Mouse (Mus musculus) testis, adult 2 months (tissue): ENCODE measurements around the gene Cd2. TPM values are rescaled to one million over a fixed set of nuclear protein-coding genes. Genes with fewer than 3 reads are reported as not detected.

Experiments
- H3K27ac ChIP-seq: fragments of 200-500 bp; 2 replicates; pipeline ENCODE4 v1.5.1; 2012; ENCODE audit warnings: low read depth, low read length; ENCODE audit not compliant: control insufficient read depth, insufficient read depth
- H3K27me3 ChIP-seq: fragments of 200-500 bp; 2 replicates; pipeline ENCODE4 v1.6.1; 2012; ENCODE audit warnings: mild to moderate bottlenecking, low read length, moderate library complexity; ENCODE audit not compliant: control insufficient read depth, insufficient read depth
- H3K36me3 ChIP-seq: fragments of 200-500 bp; 2 replicates; pipeline ENCODE4 v1.6.1; 2012; ENCODE audit warnings: mild to moderate bottlenecking, low read length; ENCODE audit not compliant: control insufficient read depth, insufficient read depth
- H3K4me1 ChIP-seq: fragments of 200-500 bp; 2 replicates; pipeline ENCODE4 v1.6.1; 2012; ENCODE audit warnings: low read length; ENCODE audit not compliant: control insufficient read depth, insufficient read depth
- H3K4me3 ChIP-seq: fragments of 200-500 bp; 2 replicates; pipeline ENCODE4 v1.5.1; 2012; ENCODE audit warnings: low read depth, mild to moderate bottlenecking, low read length, moderate library complexity, mixed read lengths; ENCODE audit not compliant: control insufficient read depth
- CTCF ChIP-seq: fragments of 200-500 bp; IDR thresholded peaks from 2 replicates; pipeline ENCODE4 v1.5.1; 2012; ENCODE audit warnings: low read depth, mild to moderate bottlenecking, inconsistent platforms, low read length, moderate library complexity; ENCODE audit not compliant: control insufficient read depth, insufficient read depth, insufficient replicate concordance
- POLR2A ChIP-seq: fragments of 200-500 bp; IDR thresholded peaks from 2 replicates; pipeline ENCODE4 v1.6.1; 2012; ENCODE audit warnings: low read depth, mild to moderate bottlenecking, inconsistent platforms, low read length, moderate library complexity; ENCODE audit not compliant: control insufficient read depth
- polyA plus RNA-seq: library from polyadenylated mRNA; depleted of rRNA; stranded (reverse); fragments of >200 nt; gene quantifications from 2 replicates; pipeline ENCODE4 v1.2.3, GENCODE M21; 2012

Gene Cd2
- polyA plus RNA-seq, 1 experiment, result 0.96 TPM

DNA sequence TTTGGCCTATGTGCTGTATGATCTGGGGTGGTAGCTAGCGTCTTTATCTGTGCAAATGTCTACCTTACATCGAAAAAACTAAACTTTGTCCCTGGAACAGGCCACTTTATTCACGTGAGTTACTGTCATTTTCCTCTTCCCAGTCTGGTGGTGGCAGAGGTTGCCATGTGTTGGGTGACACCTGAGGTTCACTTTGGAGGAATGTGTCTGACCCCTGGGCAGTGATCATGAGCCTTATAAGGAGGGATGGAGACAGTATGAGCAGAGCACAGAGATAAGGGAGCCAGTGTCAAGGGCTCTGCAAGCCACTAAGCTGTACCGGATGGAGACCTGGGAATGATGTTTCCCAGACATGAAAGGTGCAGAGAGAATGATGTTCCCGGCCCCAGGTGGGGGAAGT is 9.3 kb downstream of the Cd2 start:
- Histone ChIP-seq H3K4me1 (no peaks in the 10 kb centered on the region), H3K36me3 (no peaks in the 10 kb centered on the region), H3K27me3 (no peaks in the 10 kb centered on the region), H3K27ac (no peak overlapping the region), H3K4me3 (no peak overlapping the region)
- TF ChIP-seq POLR2A (no peak), CTCF (no peak)

DNA sequence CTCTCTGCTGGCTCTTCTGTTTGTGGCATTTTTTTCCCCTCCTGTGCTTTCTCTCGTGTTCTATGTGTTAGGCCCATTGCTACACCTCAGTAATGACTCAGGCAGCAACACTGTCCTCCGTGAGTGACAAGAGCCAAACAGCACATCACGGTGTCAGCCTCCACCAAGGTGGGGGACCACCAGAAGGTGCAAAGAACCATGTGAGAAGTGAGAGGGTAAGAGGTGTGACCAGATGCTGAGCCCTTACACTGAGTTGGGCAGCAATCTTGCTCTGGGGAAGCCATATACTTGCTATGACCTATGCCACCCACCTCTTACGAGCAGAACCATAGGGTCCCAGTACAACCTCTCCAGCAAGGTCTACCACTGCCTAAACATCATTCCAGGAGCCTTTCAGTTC is 9.9 kb downstream of the Cd2 start:
- TF ChIP-seq CTCF, result no peak
- Histone ChIP-seq H3K27me3 (no peaks in the 10 kb centered on the region), H3K4me1 (no peaks in the 10 kb centered on the region), H3K36me3 (no peaks in the 10 kb centered on the region), H3K27ac (no peak overlapping the region), H3K4me3 (no peak overlapping the region)

DNA sequence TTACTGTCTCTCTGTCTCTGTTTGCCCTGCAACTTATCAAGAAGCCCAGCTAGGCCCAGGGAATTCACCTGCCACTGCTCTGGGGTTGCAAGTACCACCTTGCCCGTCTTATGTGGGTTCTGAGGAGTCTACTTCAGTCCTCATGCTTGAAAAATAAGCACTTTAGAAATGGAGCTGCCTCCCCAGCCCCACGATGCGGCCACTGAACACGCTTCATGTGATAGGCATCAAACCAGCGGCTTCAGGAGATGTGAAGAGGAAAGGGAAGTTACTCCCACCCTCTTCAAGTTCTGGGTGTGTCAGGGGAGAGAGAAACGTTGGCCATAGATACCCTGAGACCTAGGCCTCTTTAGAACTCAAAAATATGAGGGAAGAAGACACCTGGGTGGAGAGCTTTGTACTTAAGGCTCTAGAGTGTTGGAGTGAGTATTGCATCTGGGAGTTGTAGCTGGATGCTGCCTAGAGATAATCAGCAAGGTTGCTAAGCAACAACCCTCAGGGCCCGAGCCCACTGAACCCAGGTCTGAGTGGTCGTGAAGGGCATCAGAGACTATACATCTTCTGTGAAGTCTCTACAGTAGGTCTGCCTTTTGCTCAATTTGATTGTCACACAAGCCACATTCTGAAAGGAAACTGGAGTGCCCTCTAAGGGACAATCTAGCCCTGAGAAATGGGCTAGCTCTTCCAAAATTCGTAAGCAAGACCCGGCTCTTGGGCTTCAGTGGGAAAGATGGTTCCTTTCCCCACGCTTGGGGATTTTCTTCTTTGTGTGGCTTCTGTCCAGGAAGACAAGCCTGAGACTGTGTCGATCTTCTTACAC is 11.0 kb downstream of the Cd2 start:
- Histone ChIP-seq H3K36me3 (no peaks in the 10 kb centered on the region), H3K27me3 (no peaks in the 10 kb centered on the region), H3K4me1 (no peaks in the 10 kb centered on the region), H3K4me3 (no peak overlapping the region), H3K27ac (no peak overlapping the region)
- no peak for TF ChIP-seq CTCF
- no peak for TF ChIP-seq POLR2A

DNA sequence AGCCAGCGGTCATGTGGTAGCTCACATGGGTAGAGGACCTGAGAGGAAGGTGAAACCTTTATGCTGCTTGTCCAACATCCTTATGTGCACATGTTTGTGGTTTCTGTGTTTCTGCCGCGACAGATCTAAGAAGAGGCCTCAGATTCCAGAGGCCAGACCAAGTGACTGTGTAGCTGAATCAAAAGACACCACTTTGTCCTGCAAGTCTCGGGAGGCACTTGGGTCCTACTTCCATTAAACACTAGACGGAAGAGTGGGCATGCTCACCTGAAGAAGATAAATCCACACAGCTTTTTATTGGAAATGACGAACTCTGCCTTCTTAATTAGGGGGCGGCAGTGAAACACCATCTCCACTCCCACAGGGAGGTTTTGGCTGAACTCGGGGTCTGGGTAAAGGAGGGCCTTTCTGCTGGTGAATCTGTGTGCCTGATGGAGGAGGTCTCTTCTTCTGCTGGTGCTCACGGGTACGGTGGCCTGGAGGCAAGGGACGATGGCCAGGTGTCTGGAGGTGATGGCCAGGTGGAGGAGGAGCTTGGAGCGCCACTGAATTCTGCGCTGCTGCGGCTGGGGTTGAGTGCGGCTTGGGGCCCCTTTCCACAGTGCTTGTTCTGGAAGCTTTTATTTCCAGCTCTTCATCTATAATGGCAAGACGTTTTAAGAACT is 12.0 kb downstream of the Cd2 start:
- Histone ChIP-seq H3K27me3 (no peaks in the 10 kb centered on the region), H3K27ac (no peak overlapping the region), H3K36me3 (no peaks in the 10 kb centered on the region)

DNA sequence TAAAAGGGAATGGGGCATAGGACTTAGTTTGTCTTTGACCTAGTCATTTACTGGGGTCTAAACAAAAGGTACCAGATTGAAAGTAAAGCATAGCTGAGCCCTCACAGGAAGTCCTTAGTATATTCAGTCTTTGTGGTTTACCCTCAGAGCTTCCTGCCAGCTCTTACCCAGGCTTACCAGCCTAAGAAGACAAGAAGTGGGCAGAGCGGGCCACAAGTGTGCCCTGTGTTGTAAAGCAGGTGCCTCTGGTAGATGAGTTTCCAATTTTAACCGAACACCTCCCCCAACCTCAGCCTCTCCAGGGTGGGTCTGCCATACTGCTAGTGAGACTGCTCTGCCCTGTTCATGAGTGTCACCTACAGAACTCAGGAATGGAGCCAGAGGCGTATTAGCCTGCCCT is 12.9 kb downstream of the Cd2 start:
- Histone ChIP-seq H3K4me1 (no peaks in the 10 kb centered on the region), H3K27me3 (no peaks in the 10 kb centered on the region), H3K36me3 (no peaks in the 10 kb centered on the region), H3K4me3 (no peak overlapping the region), H3K27ac (no peak overlapping the region)
- TF ChIP-seq POLR2A (no peak), CTCF (no peak)

More for the DNA sequence above, 12.0 kb downstream of the Cd2 start:
- no peak overlapping the region for H3K4me3 ChIP-seq
- no peak for TF ChIP-seq CTCF
- H3K4me1 ChIP-seq, result no peaks in the 10 kb centered on the region

DNA sequence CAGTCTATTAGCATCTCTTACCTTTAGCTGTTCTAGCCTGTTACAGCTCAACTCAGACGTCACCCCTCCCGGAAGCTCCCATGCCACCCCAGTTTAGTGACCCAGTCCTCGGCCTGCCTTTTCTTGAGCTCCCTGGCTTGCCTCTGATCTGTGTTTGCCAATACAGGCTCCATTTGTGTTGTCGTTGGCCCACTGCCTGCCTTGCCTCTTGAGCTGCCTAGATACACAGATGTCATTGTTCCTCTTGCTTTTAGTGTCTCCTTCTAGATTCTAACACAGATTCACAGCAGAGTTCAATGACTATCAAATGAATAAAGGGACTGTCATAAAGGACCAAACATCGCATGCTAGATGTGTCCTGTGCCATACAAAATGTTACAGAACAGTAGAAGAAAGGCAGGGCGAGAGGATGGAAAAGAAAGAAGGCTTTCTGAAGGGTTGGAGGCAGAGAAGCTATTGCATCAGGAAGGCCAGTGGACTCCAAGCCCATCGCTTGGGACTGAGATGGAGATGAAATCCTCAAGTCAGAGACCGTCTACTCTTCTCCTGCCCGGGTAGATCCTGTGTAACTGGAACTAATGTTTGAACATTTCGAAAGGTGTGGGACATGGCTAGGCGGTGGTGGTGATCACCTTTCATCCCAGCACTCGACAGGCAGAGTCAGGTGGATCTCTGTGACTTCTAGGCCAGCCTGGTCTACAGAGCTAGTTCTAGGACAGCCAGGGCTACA is 13.5 kb downstream of the Cd2 start:
- H3K4me1 ChIP-seq, result no peaks in the 10 kb centered on the region
- no peaks in the 10 kb centered on the region for H3K27me3 ChIP-seq
- H3K27ac ChIP-seq, result no peak overlapping the region
- no peak overlapping the region for H3K4me3 ChIP-seq
- TF ChIP-seq CTCF (no peak), POLR2A (no peak)
- H3K36me3 ChIP-seq, result no peaks in the 10 kb centered on the region

DNA sequence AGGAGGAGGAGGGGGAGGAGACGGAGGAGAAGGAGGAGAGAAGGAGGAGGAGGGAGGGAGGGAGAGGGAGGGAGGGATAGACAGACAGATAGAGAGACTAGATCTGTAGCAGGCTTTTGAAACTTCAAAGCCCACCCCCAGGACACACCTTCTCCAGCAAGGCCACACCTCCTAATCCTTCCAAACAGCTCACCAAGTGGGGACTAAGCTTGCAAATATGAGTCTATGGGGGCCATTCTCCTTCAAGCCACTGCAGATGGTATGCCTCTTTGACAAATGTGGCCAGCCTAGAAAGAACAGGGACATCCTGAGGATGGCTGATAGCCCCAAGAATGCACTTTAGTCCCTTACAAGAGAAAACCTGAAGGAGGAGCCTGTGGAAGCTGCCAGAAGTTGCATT is 15.6 kb downstream of the Cd2 start:
- Histone ChIP-seq H3K36me3 (no peaks in the 10 kb centered on the region), H3K4me3 (no peak overlapping the region), H3K27me3 (no peaks in the 10 kb centered on the region), H3K27ac (no peak overlapping the region), H3K4me1 (no peaks in the 10 kb centered on the region)
- TF ChIP-seq POLR2A, result no peak
- no peak for TF ChIP-seq CTCF
